Mouse (Mus musculus) gastrocnemius, postnatal 36 days (tissue): ENCODE data around the gene Cyp2c65. TPM values are rescaled to one million over a fixed set of nuclear protein-coding genes. Genes with fewer than 3 reads are reported as not detected.
"Not testable (repeated sequence)": the region's sequence is repeated elsewhere in the genome, so short reads cannot be mapped to it uniquely, and the experiment has no call there.

ENCODE experiments used
- DNase-seq, 2 experiments: peaks; one replicate each; pipeline ENCODE4 v3.0.0; 2022
- intact Hi-C: fragments of 180-260 bp; cut with DNase I; formaldehyde crosslinking; loops from one replicate; pipeline ENCODE4 v1.15.1; 2025
- long read RNA-seq, 2 experiments: library from polyadenylated mRNA; stranded (forward); transcript quantifications; one replicate each; pipeline ENCODE4 v2.0.0; 2021
- total RNA-seq, 2 experiments: library from RNA; stranded (reverse); gene quantifications; 2 replicates each; pipeline ENCODE4 v1.2.3; 2021

The Cyp2c65 gene
- total RNA-seq = not detected
- long read RNA-seq, experiment 1 = 0 reads
- long read RNA-seq, experiment 2 = 0 reads

- intact Hi-C loops = no loop called here
- no peak for DNase-seq
These were observed at the start of gene Cyp2c65 for GRCm38 (mm10) chr19:39060719-39061118. TSS of gene Cyp2c65 (plus strand) at chr19:39061015.

GRCm38 (mm10) chr19:39057928-39058327 lies 2.9 kb upstream of the Cyp2c65 start:
- intact Hi-C loops = no loop called here
- DNase-seq = no peak

GRCm38 (mm10) chr19:39098779-39099178 lies 38.0 kb downstream of the Cyp2c65 start:
- intact Hi-C loops = not testable (repeated sequence)

GRCm38 (mm10) chr19:39113644-39114043 lies 52.8 kb downstream of the Cyp2c65 start, which contains the start of gene Cyp2c66:
TSS of gene Cyp2c66 (plus strand) at chr19:39113898.
- no peak for DNase-seq
- intact Hi-C loops = no loop called here

More at GRCm38 (mm10) chr19:39098779-39099178, 38.0 kb downstream of the Cyp2c65 start:
- not testable (repeated sequence) for DNase-seq

Other genes with a start within 250 kb of the Cyp2c65 start
- 1 to 10 TPM; 5.0 to 6.0 TPM for gene Noc3l, start 241.8 kb upstream of the Cyp2c65 start, total RNA-seq
- 1 to 10 TPM; 2.4 to 3.4 TPM for gene Tbc1d12, start 224.4 kb upstream of the Cyp2c65 start, total RNA-seq
- under 1 TPM; 0.48 to 0.62 TPM for gene Hells, start 130.1 kb upstream of the Cyp2c65 start, total RNA-seq
- not detected for gene Cyp2c55, start 54.0 kb upstream of the Cyp2c65 start, total RNA-seq
- not detected for gene Cyp2c66, start 52.9 kb downstream of the Cyp2c65 start, total RNA-seq
- not detected for gene Cyp2c29, start 208.4 kb downstream of the Cyp2c65 start, total RNA-seq